Mouse (Mus musculus) heart, embryonic 14.5 days (tissue): ENCODE measurements around the gene Pde4b. TPM values are rescaled to one million over a fixed set of nuclear protein-coding genes. Genes with fewer than 3 reads are reported as not detected.

Experiments
- ATAC-seq: fragments of 200-750 bp; cut with Nextera tagmentation; 2 replicates; pipeline ENCODE4 v1.8.0; 2017; ENCODE audit warnings: low read depth, moderate TSS enrichment; ENCODE audit not compliant: insufficient number of reproducible peaks, insufficient read depth, low FRiP score
- H3K27ac ChIP-seq, 2 experiments: fragments of 200-500 bp in 1 of 2; fragments of 300-500 bp in 1 of 2; sonication (generic) in 1 of 2; replicated peaks in 1 of 2; 2 replicates each; pipeline ENCODE4 v1.5.1; 2012 to 2014; ENCODE audit warnings: low read depth in 2 of 2, low read length in 2 of 2, control low read depth in 1 of 2, mild to moderate bottlenecking in 1 of 2, mixed read lengths in 1 of 2; ENCODE audit not compliant: control insufficient read depth in 1 of 2, insufficient read depth in 1 of 2
- H3K27me3 ChIP-seq: fragments of 300-500 bp; sonication (generic); 2 replicates; pipeline ENCODE4 v1.6.1; 2014; ENCODE audit warnings: mild to moderate bottlenecking, low read length, control low read depth; ENCODE audit not compliant: control insufficient read depth, insufficient read depth
- H3K36me3 ChIP-seq: fragments of 300-500 bp; sonication (generic); 2 replicates; pipeline ENCODE4 v1.6.1; 2014; ENCODE audit warnings: mild to moderate bottlenecking, control low read depth, low read length, mixed read lengths; ENCODE audit not compliant: control insufficient read depth, insufficient read depth
- H3K4me1 ChIP-seq, 2 experiments: fragments of 200-500 bp in 1 of 2; fragments of 300-500 bp in 1 of 2; sonication (generic) in 1 of 2; 2 replicates each; pipeline ENCODE4 v1.6.1; 2012 to 2014; ENCODE audit warnings: low read length in 2 of 2, control low read depth in 1 of 2, mixed read lengths in 1 of 2; ENCODE audit not compliant: control insufficient read depth in 2 of 2, insufficient read depth in 2 of 2
- H3K4me2 ChIP-seq: fragments of 300-500 bp; sonication (generic); 2 replicates; pipeline ENCODE4 v1.6.1; 2014; ENCODE audit warnings: mild to moderate bottlenecking, low read length
- H3K4me3 ChIP-seq, 2 experiments: fragments of 200-500 bp in 1 of 2; fragments of 300-500 bp in 1 of 2; sonication (generic) in 1 of 2; 2 replicates each; pipeline ENCODE4 v1.5.1; 2012 to 2014; ENCODE audit warnings: low read length in 2 of 2, mild to moderate bottlenecking in 2 of 2, control low read depth in 1 of 2, low read depth in 1 of 2, moderate library complexity in 1 of 2; ENCODE audit not compliant: control insufficient read depth in 1 of 2, insufficient read depth in 1 of 2
- H3K9ac ChIP-seq: fragments of 300-500 bp; sonication (generic); 2 replicates; pipeline ENCODE4 v1.6.1; 2014; ENCODE audit warnings: mild to moderate bottlenecking, low read length
- H3K9me3 ChIP-seq: fragments of 300-500 bp; sonication (generic); 2 replicates; pipeline ENCODE4 v1.6.1; 2016; ENCODE audit warnings: low read length, control low read depth; ENCODE audit not compliant: control insufficient read depth
- WGBS: fragments of 180-500 bp; shearing (Covaris S2); extraction: QIAGEN DNeasy Blood & Tissue Kit; methylation state at CpG from one replicate; pipeline ENCODE4 v1.1.7; 2014; 5-methylcytosine and 5-hydroxymethylcytosine counted together
- polyA plus RNA-seq: library from polyadenylated mRNA; unstranded; fragments of >200 nt; fragmentation: Nextera tagmentation; extraction: Ambion mirVana; gene quantifications from 2 replicates; pipeline ENCODE4 v1.2.1, GENCODE M21; 2014

Gene Pde4b
- polyA plus RNA-seq, 1 experiment from 2014 or later, result 30.5 TPM

- Histone ChIP-seq H3K4me1 (no peaks in the 10 kb centered on the region), H3K9me3 (no peaks in the 10 kb centered on the region), H3K4me3 (no peak overlapping the region), H3K27me3 (no peaks in the 10 kb centered on the region), H3K9ac (no peak overlapping the region), H3K36me3 (peaks cover 72% of the 10 kb centered on the region), H3K27ac (no peak overlapping the region), H3K4me2 (no peak overlapping the region)
- no peak for ATAC-seq
- WGBS, result 61% methylated on average over 3 of the region's 3 CpGs
Measured at GRCm38 (mm10) chr4:102603968-102604367, 516.6 kb downstream of the Pde4b start.

DNA sequence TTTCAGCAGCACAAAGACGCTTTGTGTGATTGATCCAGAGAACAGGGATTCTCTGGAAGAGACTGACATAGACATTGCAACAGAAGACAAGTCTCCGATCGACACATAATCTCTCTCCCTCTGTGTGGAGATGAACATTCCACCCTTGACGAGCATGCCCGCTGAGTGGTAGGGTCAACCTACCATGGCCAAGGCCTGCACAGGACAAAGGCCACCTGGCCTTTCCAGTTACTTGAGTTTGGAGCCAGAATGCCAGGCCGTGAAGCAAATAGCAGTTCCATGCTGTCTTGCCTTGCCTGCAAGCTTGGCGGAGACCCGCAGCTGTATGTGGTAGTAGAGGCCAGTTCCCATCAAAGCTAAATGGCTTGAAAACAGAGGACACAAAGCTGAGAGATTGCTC is 517.9 kb downstream of the Pde4b start:
- 93% methylated on average over 8 of the region's 8 CpGs for WGBS
- no peak for ATAC-seq
- no peaks in the 10 kb centered on the region for H3K4me1 ChIP-seq
- H3K4me2 ChIP-seq, result no peak overlapping the region
- no peak overlapping the region for H3K4me3 ChIP-seq
- no peaks in the 10 kb centered on the region for H3K27me3 ChIP-seq
- no peak overlapping the region for H3K9ac ChIP-seq
- H3K36me3 ChIP-seq, result peaks cover 59% of the 10 kb centered on the region
- H3K27ac ChIP-seq, result no peak overlapping the region
- no peaks in the 10 kb centered on the region for H3K9me3 ChIP-seq

GRCm38 (mm10) chr4:102605722-102606341 is 518.5 kb downstream of the Pde4b start:
- Histone ChIP-seq H3K9ac (no peak overlapping the region), H3K36me3 (peaks cover 56% of the 10 kb centered on the region), H3K27ac (no peak overlapping the region), H3K27me3 (no peaks in the 10 kb centered on the region), H3K4me3 (no peak overlapping the region), H3K4me2 (no peak overlapping the region), H3K4me1 (no peaks in the 10 kb centered on the region), H3K9me3 (no peaks in the 10 kb centered on the region)
- 84% methylated on average over 4 of the region's 4 CpGs for WGBS
- ATAC-seq, result no peak

- 87% methylated on average over 8 of the region's 8 CpGs for WGBS
- H3K4me2 ChIP-seq, result no peak overlapping the region
- ATAC-seq, result no peak
- no peaks in the 10 kb centered on the region for H3K4me1 ChIP-seq
- H3K4me3 ChIP-seq, result no peak overlapping the region
- H3K36me3 ChIP-seq, result peaks cover 50% of the 10 kb centered on the region
- H3K27me3 ChIP-seq, result no peaks in the 10 kb centered on the region
- no peaks in the 10 kb centered on the region for H3K9me3 ChIP-seq
- H3K9ac ChIP-seq, result no peak overlapping the region
- no peak overlapping the region for H3K27ac ChIP-seq
Measured at GRCm38 (mm10) chr4:102606825-102607224, 519.5 kb downstream of the Pde4b start.

DNA sequence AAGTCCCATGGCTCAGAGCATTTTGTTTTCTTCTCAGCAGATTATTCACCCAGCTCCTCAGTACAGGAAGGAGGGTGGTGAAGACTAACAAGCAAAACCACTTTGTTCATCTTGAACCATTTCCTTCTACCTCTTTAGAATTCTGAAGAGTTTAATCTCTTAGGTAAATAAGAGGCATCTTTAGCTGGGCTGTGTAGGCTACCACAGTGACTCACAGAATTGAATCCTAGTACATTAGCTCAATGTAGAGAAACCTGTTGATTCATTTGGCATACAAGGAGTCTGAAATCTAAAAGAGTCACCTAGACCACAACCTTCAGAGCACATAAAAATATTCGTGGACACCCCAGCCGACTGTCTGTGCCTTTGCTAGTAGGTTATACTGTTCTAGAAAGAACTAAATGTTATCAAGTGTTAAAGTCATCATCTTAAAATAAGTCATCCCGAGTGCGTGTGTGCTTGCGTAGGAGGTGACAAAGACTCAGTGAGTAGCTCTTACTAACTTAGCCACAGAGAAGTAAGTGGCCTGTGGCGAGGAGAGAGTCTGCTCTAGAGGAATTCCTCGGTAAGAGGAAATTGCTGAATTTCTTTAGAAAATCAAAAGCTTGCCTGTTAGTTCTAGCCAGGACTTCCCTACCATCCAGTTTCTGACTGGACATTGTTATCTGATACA is 520.5 kb downstream of the Pde4b start:
- Histone ChIP-seq H3K27me3 (no peaks in the 10 kb centered on the region), H3K27ac (no peak overlapping the region), H3K36me3 (peaks cover 39% of the 10 kb centered on the region), H3K4me1 (no peaks in the 10 kb centered on the region), H3K9ac (no peak overlapping the region), H3K4me2 (no peak overlapping the region), H3K4me3 (no peak overlapping the region), H3K9me3 (no peaks in the 10 kb centered on the region)
- 67% methylated on average over 7 of the region's 7 CpGs for WGBS
- ATAC-seq, result no peak

GRCm38 (mm10) chr4:102612596-102612995 is 525.3 kb downstream of the Pde4b start:
- no peak overlapping the region for H3K4me3 ChIP-seq
- WGBS, result 86% methylated on average over 4 of the region's 4 CpGs
- H3K9me3 ChIP-seq, result no peaks in the 10 kb centered on the region
- H3K27ac ChIP-seq, result no peak overlapping the region
- H3K27me3 ChIP-seq, result no peaks in the 10 kb centered on the region
- no peak overlapping the region for H3K4me2 ChIP-seq
- H3K36me3 ChIP-seq, result no peaks in the 10 kb centered on the region
- H3K4me1 ChIP-seq, result no peaks in the 10 kb centered on the region
- no peak overlapping the region for H3K9ac ChIP-seq
- no peak for ATAC-seq

GRCm38 (mm10) chr4:102617774-102618173 is 530.4 kb downstream of the Pde4b start:
- Histone ChIP-seq H3K36me3 (no peaks in the 10 kb centered on the region), H3K27me3 (no peaks in the 10 kb centered on the region), H3K4me3 (no peak overlapping the region), H3K9ac (no peak overlapping the region), H3K27ac (no peak overlapping the region), H3K9me3 (no peaks in the 10 kb centered on the region), H3K4me2 (no peak overlapping the region), H3K4me1 (no peaks in the 10 kb centered on the region)
- WGBS, result 67% methylated on average over 4 of the region's 4 CpGs
- ATAC-seq, result peak; percentile 21; the same call in 1 of the 2 replicates

DNA sequence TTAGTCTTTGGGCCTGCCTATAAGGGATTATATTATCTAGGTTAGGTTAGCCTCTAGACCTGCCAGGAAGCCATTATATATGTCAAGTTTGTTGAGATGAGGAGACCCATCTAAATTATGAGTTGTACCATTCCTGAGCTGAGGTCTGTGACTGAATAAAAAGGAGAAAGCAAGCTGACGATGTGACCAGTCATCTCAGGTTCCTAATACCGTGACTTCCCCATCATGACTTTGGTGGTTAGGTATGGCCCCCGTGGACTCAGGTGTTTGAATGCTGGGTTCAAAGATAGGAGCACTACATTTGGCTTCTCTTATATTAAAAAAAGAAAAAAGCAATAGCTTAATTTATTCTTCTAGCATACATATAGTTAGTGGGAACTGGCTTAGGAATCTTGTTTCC is 531.3 kb downstream of the Pde4b start:
- Histone ChIP-seq H3K36me3 (no peaks in the 10 kb centered on the region), H3K9me3 (no peaks in the 10 kb centered on the region), H3K9ac (no peak overlapping the region), H3K4me3 (no peak overlapping the region), H3K4me2 (no peak overlapping the region), H3K27ac (no peak overlapping the region), H3K27me3 (no peaks in the 10 kb centered on the region), H3K4me1 (no peaks in the 10 kb centered on the region)
- ATAC-seq, result no peak
- 92% methylated on average over 3 of the region's 3 CpGs for WGBS
